Mouse (Mus musculus): ENCODE measurements around the gene Ahnak.
"Not testable (repeated sequence)": the region's sequence is repeated elsewhere in the genome, so short reads cannot be mapped to it uniquely, and the experiment has no call there.

The Ahnak gene

GRCm38 (mm10) chr19:9097441-9097840 is 108.4 kb downstream of the Ahnak start:
- no peak for DNase-seq (ENCODE audit: low spot score)

DNA sequence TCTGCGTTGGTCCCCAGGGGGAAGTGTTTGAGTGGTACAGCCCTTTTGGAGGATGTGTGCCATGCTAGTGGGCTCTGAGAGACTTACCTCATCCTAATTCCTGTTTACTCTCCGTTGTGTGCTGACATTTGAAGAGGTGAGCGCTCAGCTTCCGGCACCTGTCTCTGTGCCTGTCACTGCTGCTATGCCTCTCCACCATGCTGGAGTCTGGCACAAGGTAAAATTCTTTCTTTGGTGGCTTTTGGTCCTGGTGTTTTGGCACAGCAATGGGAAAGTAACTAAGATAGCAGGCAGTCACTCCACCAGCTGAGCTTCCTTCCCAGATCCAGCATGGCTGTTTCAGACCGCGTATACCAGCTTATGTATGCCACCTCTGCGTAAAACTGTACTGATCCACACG is 110.7 kb downstream of the Ahnak start:
- DNase-seq (ENCODE audit: low spot score): no peak

DNA sequence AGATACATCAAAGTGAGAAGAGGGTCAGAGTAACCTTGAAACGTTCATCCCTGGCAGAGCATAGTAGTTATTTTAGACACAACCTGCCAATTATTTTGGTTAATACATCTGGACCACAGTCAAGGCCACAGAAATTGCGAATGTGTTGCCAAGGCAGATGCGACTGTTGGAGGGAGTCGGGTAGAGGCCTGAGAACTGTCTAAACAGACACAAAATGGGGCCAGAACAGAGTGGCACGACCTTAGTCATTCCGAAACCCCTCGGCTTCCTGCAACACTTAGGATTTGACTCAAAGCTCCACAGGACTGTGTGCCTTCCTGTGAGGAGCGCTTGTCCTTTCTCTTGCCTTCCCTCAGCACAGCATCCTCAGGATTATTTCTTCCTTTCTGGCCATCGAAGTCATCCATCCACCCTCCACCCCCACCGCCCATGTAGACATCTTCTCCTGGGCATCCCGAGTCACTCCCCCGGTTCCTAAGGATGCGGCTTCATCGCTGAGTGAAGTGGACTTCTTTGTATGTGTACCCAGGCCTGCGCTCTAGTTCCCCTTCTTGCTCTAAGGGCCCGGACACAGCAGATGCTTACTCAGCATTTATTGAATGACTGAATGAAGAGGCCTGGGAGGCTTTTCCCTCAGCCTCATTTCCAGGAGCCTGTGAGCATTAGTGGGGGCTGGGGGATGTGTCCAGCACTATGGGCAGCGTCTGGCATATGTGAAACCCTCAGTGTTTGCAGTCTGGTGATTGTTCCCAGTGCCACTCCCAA is 111.4 kb downstream of the Ahnak start:
- peak; percentile 68 for DNase-seq (ENCODE audit: low spot score)

DNA sequence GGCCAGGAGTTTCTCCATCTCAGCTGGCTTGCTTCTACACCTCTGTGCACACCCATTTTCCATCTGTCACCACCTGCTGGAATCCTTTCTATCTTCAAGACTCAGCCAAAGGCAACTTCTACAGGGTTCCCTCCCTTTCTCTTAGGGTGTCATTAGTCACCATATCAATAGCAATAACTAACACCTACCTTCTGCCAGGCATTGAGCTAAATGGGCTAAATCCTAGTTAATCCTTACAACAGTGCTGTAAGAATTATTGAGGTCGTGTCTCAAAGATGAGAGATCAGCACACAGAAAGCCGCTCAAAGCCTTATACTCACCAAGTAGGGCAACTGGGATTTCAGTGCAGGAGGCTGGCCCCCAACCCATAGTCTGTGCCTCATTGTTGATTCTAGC is 112.0 kb downstream of the Ahnak start:
- no peak for DNase-seq (ENCODE audit: low spot score)

DNA sequence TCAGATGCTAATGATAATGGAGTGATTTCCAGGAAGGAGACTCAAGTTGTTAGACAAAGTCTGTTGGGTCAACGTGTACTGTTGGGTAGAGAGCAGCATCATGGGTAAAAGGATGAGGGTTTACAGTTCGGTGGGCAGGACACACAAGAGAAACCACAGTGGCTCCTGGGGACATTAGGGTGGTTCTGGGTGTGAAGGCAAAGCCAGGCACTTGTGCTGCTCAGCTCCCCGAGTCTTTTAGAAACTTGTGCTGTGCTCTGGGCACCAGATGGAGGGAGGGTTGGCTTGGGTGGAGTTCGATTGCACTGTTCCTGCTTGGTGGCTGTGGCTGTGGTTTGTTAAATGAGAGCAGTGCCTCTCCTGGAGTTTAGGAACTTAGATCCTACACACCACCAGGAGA is 114.9 kb downstream of the Ahnak start:
- DNase-seq (ENCODE audit: low spot score): no peak

DNA sequence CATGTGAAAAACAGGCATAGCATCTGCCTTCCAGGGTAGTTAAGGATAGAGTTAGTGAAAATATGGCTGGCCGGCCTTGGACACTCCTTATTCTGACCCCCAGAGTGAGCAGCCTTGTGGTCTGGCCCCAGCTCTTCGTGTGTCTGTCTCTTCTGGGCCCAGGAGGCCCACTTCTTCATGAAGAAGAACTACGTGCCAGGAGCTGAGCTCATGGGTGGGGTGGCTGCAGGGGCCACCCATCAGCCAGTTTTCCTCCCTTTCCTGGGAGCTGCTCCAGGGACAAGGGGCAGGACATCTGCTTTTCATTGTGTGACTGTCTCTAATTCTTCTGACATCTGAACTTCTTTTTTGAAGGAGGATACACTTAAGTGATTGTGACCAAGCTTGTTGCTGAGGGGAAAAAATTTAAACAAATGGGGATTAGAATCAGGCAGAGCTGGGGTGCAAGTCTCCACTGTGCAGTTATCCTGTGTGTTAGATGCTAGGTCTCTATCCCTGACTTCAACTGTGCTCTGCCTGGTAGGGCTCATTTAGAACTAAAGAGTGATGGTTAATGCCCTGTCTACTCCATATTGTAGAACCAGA is 116.1 kb downstream of the Ahnak start:
- DNase-seq (ENCODE audit: low spot score): peak; percentile 41

GRCm38 (mm10) chr19:9106096-9106495 is 117.0 kb downstream of the Ahnak start:
- peak; percentile 56 for DNase-seq (ENCODE audit: low spot score)

DNA sequence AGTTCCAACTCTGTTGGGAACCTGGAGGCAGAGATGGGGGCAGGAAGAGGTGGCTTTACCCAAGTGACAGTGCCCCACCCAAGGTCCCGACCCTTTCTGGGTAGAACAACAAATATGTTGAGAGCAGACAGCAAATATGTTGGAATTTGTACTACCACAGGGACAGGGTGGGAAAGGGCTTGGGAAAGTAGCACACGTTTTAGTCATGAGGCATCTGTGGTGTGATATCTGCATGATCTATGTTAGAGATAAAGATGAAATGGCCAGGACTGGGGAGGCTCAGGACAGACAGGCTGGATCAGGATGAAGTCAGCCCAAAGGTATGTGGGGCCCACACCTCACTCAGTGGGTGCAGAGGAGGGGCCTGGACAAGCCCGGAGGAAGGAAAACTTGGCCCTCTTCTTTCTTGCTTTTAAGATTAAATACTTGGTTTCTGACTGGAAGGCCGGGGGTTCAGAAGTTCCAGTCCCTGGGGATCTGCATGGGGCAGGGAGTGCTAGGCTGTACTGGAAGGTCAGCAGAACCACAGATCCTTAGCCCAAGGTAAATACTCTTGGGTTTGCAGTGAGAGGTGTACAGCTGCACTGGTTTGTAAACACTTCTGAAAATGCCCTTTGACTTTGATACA is 117.8 kb downstream of the Ahnak start:
- DNase-seq (ENCODE audit: low spot score): peak; percentile 34

DNA sequence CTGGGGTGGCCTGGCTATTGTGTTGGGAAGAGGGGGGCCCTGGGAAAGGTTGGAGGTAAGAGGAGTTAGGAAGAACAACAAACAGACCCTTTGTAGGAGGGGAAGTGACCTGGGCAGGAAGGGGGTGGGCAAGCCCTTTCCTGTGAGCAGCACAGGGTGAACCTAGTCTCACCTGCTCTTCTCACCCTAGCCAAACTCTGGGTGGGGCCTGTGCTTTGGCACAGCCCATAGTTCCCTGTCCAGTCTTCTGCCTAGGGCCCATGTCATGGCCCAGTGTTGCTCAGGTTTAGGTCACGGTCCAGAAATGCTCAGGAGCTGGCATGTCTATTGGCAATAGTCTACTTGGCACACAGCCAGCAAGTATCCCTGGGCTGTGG is 118.3 kb downstream of the Ahnak start:
- peak; percentile 35 for DNase-seq (ENCODE audit: low spot score)

GRCm38 (mm10) chr19:9108536-9108935 is 119.5 kb downstream of the Ahnak start:
- no peak for DNase-seq (ENCODE audit: low spot score)

- DNase-seq (ENCODE audit: low spot score): no peak
These were observed 121.2 kb downstream of the Ahnak start for GRCm38 (mm10) chr19:9110182-9110869.

DNA sequence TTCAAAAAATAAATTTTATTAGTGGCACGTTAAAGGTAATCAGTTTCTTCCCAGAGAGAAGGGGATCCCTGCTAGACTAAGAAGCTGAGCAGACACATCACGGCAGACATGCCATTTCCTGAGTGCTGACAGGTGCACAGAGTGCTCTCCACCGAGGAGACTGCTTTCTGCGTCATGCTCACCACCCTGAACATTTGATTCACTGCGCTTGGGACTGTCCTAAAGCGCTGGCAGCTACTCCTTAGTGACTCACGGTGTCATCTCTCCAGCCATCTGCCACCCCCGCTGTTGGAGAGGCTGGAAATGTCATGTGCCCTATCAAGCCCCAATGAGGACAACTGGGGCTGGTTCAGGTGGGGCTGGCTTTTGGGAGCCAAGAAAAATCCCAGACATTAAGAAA is 123.0 kb downstream of the Ahnak start:
- DNase-seq (ENCODE audit: low spot score): no peak

- no peak for DNase-seq (ENCODE audit: low spot score)
These were observed 127.2 kb downstream of the Ahnak start for GRCm38 (mm10) chr19:9116268-9116667.

GRCm38 (mm10) chr19:9117275-9117674 is 128.2 kb downstream of the Ahnak start:
- no peak for DNase-seq (ENCODE audit: low spot score)

DNA sequence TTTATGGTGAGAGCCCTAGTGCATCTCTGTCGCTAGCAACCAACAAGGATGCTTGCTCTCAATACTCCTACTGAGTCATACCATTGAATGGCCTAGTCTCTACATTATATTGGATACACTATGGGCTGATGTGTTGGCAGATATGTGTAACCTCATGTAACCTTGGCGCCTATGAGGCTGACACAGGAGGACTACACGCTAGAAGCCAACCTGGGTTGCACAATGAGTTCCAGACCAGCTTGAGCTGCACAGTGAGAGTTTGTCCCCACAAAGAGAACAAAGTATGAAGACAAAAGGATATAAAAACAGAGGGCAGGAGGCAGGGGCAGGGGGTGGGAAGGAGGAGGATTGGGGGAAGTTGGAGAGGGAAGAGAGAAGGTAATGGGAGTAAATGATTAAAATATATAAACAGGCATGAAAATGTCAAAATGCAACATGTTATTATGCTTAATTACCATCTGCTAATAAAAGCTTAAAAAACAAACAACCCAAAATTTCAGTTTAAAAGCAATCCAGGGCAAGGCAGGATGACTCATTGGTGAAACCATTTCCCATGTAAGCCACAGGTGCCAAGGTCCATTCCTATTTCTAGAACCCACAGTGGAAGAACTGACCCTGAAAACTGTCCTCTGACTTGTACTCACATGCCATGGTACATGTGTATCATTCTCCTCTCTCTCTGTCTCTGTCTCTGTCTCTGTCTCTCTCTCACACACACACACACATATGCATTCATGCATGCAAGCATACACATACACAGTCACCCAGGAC is 130.8 kb downstream of the Ahnak start:
- no peak for DNase-seq (ENCODE audit: low spot score)

GRCm38 (mm10) chr19:9122390-9122789 is 133.3 kb downstream of the Ahnak start:
- no peak for DNase-seq (ENCODE audit: low spot score)

- DNase-seq (ENCODE audit: low spot score): not testable (repeated sequence)
These were observed 134.9 kb downstream of the Ahnak start for GRCm38 (mm10) chr19:9123986-9124385.

Measured in testis, postnatal 14 days (tissue).